Mouse (Mus musculus): ENCODE results near the gene Blm. TPM values are rescaled to one million over a fixed set of nuclear protein-coding genes. Genes with fewer than 3 reads are reported as not detected.
"Not testable (repeated sequence)": the region's sequence is repeated elsewhere in the genome, so short reads cannot be mapped to it uniquely, and the experiment has no call there.

Gene Blm
- polyA plus RNA-seq, 1 experiment from 2014 or later, result 12.8 TPM

DNA sequence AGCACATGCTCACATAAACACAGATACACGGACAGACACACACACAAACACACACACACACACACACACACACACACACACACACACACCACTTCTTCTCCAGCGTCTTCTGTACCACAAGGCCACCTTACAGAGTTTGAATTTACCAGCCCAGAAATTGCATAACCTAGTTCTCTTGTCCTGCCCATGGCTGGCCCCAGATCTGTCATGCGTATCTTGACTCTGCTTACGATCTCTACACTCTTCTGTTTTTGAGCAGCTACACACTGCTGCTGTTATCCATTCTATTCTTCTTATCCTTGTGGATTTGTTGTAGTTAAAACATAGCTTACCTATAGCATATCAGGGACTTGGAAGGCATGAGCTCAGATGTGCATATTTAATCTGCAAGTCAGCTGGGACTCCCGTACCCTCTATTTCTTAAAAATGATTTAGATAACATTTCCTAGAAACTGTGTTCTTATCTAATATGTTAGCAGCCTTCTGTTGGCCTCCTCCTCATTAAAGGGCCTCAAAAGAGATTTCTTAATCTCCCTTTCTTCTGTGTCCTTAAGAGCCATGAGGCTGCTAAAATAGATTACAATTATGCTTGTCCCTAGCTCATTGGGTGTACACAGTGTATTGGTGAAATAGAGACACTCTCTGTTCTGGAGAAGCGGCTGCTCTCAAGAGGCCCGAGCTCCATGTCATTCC is 7.4 kb upstream of the Blm start:
- ATAC-seq, result peak; percentile 56; the same call in 1 of the 2 replicates
- 72% methylated on average over 7 of the region's 7 CpGs for WGBS
- H3K9me3 ChIP-seq (ENCODE audit: control insufficient read depth, low read length), result no peaks in the 10 kb centered on the region

DNA sequence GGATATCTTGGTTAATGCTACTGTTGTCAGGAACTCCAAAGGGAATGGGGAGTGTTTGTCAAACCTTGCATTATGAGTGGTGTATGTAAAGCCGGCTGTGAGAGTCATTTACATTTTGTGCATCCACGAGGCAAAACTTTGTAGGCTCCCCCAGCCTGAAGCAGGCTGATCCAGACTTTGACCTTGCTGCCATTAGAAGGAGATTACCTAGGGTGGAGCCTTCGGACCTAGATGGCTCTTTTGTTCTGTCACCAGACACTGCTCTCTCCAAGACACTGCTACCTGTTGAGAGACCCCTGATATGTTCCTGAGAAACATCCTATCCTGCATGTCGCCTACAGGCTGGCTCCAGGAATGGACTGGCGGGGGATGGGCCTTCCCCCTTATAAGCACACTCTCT is 4.7 kb upstream of the Blm start:
- no peak for ATAC-seq
- Histone ChIP-seq H3K9ac (ENCODE audit: low read depth, low read length) (no peak overlapping the region), H3K4me2 (ENCODE audit: low read depth, low read length) (no peak overlapping the region), H3K4me3 (ENCODE audit: low read length) (no peak overlapping the region), H3K27ac (ENCODE audit: low read length) (no peak overlapping the region), H3K27me3 (replicated peaks; ENCODE audit: control insufficient read depth, insufficient read depth, low read length) (no peaks in the 10 kb centered on the region), H3K36me3 (ENCODE audit: control insufficient read depth, insufficient read depth, low read length) (no peaks in the 10 kb centered on the region), H3K4me1 (ENCODE audit: control insufficient read depth, insufficient read depth, low read length) (no peaks in the 10 kb centered on the region; the same call in 1 of the 2 replicates), H3K9me3 (ENCODE audit: control insufficient read depth, low read length) (no peaks in the 10 kb centered on the region)
- 55% methylated on average over 5 of the region's 5 CpGs for WGBS

More for the DNA sequence above, 7.4 kb upstream of the Blm start:
- Histone ChIP-seq H3K4me3 (ENCODE audit: low read length) (no peak overlapping the region), H3K27me3 (replicated peaks; ENCODE audit: control insufficient read depth, insufficient read depth, low read length) (no peaks in the 10 kb centered on the region), H3K36me3 (ENCODE audit: control insufficient read depth, insufficient read depth, low read length) (no peaks in the 10 kb centered on the region), H3K4me1 (ENCODE audit: control insufficient read depth, insufficient read depth, low read length) (no peaks in the 10 kb centered on the region; the same call in 1 of the 2 replicates), H3K27ac (ENCODE audit: low read length) (no peak overlapping the region), H3K4me2 (ENCODE audit: low read depth, low read length) (no peak overlapping the region), H3K9ac (ENCODE audit: low read depth, low read length) (no peak overlapping the region)

DNA sequence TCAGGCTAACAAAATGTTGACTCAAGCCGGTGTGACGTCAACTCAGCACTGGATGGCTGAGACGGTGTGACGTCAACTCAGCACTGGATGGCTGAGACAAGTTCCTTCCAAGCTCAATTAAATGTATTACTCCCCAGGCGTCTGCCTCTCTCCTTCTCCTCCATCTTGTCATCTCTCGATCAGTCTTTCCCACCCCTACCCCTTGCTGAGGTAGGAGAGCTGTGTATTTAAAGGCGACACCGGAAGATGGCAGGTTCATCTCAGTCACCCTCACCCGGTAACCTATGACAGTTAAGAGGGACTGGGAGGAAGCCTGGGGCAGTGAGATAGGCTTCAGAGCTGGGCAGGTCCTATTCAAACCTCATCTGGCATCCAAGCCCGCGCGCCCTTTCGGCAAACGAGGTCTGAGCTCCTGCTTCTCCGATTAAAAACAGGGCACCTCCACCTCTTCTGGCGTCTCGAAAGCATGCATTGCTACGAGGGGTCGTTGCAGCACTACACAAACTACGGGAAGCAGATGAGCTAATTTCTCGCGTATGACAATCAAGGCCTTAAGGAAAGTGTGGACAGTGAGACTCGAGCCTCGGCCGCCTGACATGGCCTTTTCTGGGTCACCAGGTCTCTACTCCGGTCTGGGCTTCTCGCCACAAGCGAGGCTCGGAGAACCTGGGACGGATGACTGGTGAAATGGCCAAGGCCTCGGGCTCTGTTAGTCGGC is 469 bp downstream of the Blm start:
- Histone ChIP-seq H3K4me3 (ENCODE audit: low read length) (peak overlapping the region; percentile 77), H3K4me1 (ENCODE audit: control insufficient read depth, insufficient read depth, low read length) (peaks cover 8% of the 10 kb centered on the region; the same call in 1 of the 2 replicates), H3K9me3 (ENCODE audit: control insufficient read depth, low read length) (no peaks in the 10 kb centered on the region), H3K27me3 (replicated peaks; ENCODE audit: control insufficient read depth, insufficient read depth, low read length) (no peaks in the 10 kb centered on the region), H3K27ac (ENCODE audit: low read length) (peak overlapping the region; percentile 51), H3K4me2 (ENCODE audit: low read depth, low read length) (peak overlapping the region; percentile 94), H3K36me3 (ENCODE audit: control insufficient read depth, insufficient read depth, low read length) (no peaks in the 10 kb centered on the region), H3K9ac (ENCODE audit: low read depth, low read length) (peak overlapping the region; percentile 85)
- ATAC-seq, result peak; percentile 43
- WGBS, result under 1% methylated on average over 32 of the region's 32 CpGs

DNA sequence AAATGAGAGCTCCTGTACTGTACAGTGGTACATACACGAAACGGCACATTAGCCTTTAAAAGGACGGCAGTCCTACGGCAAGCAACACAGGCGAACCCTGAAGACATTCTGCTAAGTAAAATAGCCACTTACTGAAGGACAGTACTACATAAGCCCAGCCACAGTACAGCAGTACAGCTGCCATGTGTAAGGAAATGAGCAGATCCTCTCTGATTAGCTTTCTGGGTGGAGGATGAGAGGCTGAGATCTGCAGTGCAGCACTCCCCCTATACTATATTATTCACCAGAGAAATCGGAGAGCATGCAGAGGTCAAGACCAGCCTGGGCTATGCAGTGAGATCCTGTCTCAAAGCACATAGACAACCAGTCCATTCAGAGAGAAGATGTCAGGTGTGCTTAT is 3.8 kb downstream of the Blm start:
- H3K36me3 ChIP-seq (ENCODE audit: control insufficient read depth, insufficient read depth, low read length), result no peaks in the 10 kb centered on the region
- no peaks in the 10 kb centered on the region for H3K9me3 ChIP-seq (ENCODE audit: control insufficient read depth, low read length)
- no peak overlapping the region for H3K4me2 ChIP-seq (ENCODE audit: low read depth, low read length)
- H3K4me3 ChIP-seq (ENCODE audit: low read length), result no peak overlapping the region
- ATAC-seq, result no peak
- H3K27me3 ChIP-seq (replicated peaks; ENCODE audit: control insufficient read depth, insufficient read depth, low read length), result no peaks in the 10 kb centered on the region
- H3K9ac ChIP-seq (ENCODE audit: low read depth, low read length), result no peak overlapping the region
- peaks cover 8% of the 10 kb centered on the region; the same call in 1 of the 2 replicates for H3K4me1 ChIP-seq (ENCODE audit: control insufficient read depth, insufficient read depth, low read length)
- H3K27ac ChIP-seq (ENCODE audit: low read length), result no peak overlapping the region
- 94% methylated on average over 6 of the region's 6 CpGs for WGBS

DNA sequence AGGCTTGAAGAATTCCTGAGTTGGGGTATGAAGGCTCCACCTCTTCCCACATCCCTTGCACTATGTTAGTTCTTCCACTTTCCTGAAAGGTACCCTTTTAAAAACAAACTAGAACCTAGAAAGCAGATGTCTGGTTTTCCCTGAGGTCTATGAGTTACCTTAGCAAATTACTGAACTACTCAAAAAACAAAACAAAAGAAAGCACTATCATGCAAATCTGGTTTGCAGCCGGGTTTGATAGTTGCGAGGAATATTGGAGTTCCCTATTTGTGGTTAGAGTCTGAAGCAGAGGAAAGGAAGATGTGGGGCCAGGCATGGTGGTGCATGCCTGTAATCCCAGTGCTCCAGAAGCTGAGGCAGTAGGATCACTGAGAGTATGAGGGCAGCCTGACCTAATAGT is 4.3 kb downstream of the Blm start:
- WGBS, result 98% methylated on average over 2 of the region's 2 CpGs
- no peak for ATAC-seq
- no peaks in the 10 kb centered on the region for H3K9me3 ChIP-seq (ENCODE audit: control insufficient read depth, low read length)
- no peak overlapping the region for H3K9ac ChIP-seq (ENCODE audit: low read depth, low read length)
- no peak overlapping the region for H3K4me3 ChIP-seq (ENCODE audit: low read length)
- H3K27me3 ChIP-seq (replicated peaks; ENCODE audit: control insufficient read depth, insufficient read depth, low read length), result no peaks in the 10 kb centered on the region
- no peak overlapping the region for H3K4me2 ChIP-seq (ENCODE audit: low read depth, low read length)
- no peak overlapping the region for H3K27ac ChIP-seq (ENCODE audit: low read length)
- H3K36me3 ChIP-seq (ENCODE audit: control insufficient read depth, insufficient read depth, low read length), result no peaks in the 10 kb centered on the region
- H3K4me1 ChIP-seq (ENCODE audit: control insufficient read depth, insufficient read depth, low read length), result peaks cover 8% of the 10 kb centered on the region; the same call in 1 of the 2 replicates

DNA sequence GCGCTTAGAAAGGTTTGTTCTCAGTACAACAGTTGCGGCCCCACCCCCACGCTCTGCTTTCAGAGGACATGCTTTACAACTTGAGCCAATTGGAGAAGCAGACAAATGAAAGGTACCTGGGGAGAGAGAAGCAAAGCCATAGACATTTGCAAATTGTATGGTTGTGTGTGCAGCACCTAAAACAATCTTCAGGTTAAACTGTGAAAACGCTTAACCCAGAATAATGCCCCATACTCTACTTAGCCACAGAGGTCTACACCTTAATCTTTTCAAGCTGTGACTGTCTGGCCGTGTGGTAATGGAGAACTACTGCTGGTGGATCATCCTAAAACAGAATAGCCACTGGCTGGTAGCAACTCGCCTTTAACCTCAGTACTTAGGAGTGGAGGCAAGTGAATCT is 8.2 kb downstream of the Blm start:
- no peaks in the 10 kb centered on the region for H3K27me3 ChIP-seq (replicated peaks; ENCODE audit: control insufficient read depth, insufficient read depth, low read length)
- H3K36me3 ChIP-seq (ENCODE audit: control insufficient read depth, insufficient read depth, low read length), result no peaks in the 10 kb centered on the region
- H3K4me1 ChIP-seq (ENCODE audit: control insufficient read depth, insufficient read depth, low read length), result no peaks in the 10 kb centered on the region
- ATAC-seq, result no peak
- H3K27ac ChIP-seq (ENCODE audit: low read length), result no peak overlapping the region
- H3K9me3 ChIP-seq (ENCODE audit: control insufficient read depth, low read length), result no peaks in the 10 kb centered on the region
- no peak overlapping the region for H3K4me2 ChIP-seq (ENCODE audit: low read depth, low read length)
- WGBS, result 80% methylated on average over 6 of the region's 6 CpGs
- H3K4me3 ChIP-seq (ENCODE audit: low read length), result no peak overlapping the region
- H3K9ac ChIP-seq (ENCODE audit: low read depth, low read length), result no peak overlapping the region

DNA sequence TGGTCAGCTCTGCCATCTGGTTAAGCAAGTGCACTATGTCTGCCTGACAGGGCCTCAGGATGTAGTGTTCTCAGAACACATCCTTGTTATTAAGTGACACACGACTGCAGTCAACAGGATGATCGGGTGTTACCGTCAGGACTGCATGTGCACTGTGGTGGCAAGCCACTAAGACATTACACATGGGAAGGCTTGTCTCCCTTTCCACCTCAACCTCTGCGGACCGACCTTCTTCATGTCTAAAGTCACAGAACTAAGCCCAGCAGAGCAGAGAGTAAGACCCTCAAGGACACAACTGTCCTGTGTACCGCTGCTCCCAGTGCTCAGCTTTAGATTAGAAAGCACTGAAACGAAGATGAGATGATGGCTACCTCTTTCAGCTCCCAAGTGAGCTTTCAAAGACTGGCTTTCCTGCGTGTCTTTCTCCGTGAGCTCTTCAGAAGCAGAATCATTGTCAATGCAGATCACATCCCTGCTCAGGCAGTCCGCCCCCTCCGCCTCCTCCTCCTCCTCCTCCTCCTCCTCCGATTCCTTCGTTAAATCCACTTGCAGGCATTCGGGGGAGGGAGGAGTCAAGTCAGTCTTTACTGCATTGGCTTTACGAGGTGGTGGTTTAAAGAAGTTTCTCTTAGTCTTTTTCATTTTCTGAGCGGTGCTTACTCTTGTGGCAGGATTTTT is 22.4 kb downstream of the Blm start:
- H3K4me2 ChIP-seq (ENCODE audit: low read depth, low read length), result no peak overlapping the region
- H3K4me1 ChIP-seq (ENCODE audit: control insufficient read depth, insufficient read depth, low read length), result no peaks in the 10 kb centered on the region
- H3K36me3 ChIP-seq (ENCODE audit: control insufficient read depth, insufficient read depth, low read length), result no peaks in the 10 kb centered on the region
- H3K27ac ChIP-seq (ENCODE audit: low read length), result no peak overlapping the region
- no peak overlapping the region for H3K4me3 ChIP-seq (ENCODE audit: low read length)
- H3K27me3 ChIP-seq (replicated peaks; ENCODE audit: control insufficient read depth, insufficient read depth, low read length), result no peaks in the 10 kb centered on the region
- no peak overlapping the region for H3K9ac ChIP-seq (ENCODE audit: low read depth, low read length)
- ATAC-seq, result no peak
- H3K9me3 ChIP-seq (ENCODE audit: control insufficient read depth, low read length), result no peaks in the 10 kb centered on the region
- WGBS, result 89% methylated on average over 16 of the region's 16 CpGs

DNA sequence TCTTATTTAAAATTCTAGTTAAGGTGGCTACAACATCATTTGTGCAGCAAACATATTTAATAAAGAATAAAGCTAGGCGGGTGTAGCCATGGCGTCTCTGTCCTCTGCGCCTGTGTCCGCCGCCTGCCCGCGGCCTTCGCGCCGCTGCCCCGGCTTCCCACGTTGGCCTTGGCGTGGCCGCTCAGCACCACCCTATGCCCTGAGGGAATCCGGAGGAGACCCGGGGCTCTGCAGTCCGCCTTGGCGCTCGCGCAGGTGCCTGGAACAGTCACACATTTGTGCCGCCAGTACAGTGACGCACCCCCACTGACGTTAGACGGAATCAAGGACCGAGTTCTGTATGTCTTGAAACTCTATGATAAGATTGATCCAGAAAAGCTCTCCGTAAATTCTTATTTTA is 27.2 kb downstream of the Blm start:
- not testable (repeated sequence) for H3K27me3 ChIP-seq (replicated peaks; ENCODE audit: control insufficient read depth, insufficient read depth, low read length); H3K4me1 ChIP-seq (ENCODE audit: control insufficient read depth, insufficient read depth, low read length); H3K27ac ChIP-seq (ENCODE audit: low read length); H3K36me3 ChIP-seq (ENCODE audit: control insufficient read depth, insufficient read depth, low read length); H3K4me2 ChIP-seq (ENCODE audit: low read depth, low read length); ATAC-seq; H3K4me3 ChIP-seq (ENCODE audit: low read length); H3K9me3 ChIP-seq (ENCODE audit: control insufficient read depth, low read length); H3K9ac ChIP-seq (ENCODE audit: low read depth, low read length)
- WGBS, result 97% methylated on average over 21 of the region's 26 CpGs

DNA sequence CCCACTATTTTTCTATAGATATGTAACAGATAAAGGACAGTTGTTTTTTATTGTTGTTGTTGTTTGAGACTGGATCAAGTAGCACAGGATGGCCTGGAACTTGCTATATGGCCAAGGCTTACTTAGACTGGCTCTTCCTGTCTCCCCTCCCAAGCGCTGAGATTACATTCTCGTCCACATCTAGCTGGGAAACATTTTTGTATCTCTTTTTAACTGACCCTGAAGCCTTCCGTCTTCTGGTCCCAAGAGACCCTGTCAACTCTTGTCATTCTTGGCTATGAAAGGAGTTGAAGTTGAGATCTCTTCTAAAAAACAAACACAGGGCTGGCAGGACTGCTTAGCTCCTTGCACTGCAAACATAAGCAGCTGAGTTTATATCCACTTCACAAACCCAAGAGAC is 28.9 kb downstream of the Blm start:
- no peak for ATAC-seq
- Histone ChIP-seq H3K4me2 (ENCODE audit: low read depth, low read length) (no peak overlapping the region), H3K4me3 (ENCODE audit: low read length) (no peak overlapping the region), H3K9me3 (ENCODE audit: control insufficient read depth, low read length) (no peaks in the 10 kb centered on the region), H3K9ac (ENCODE audit: low read depth, low read length) (no peak overlapping the region), H3K27ac (ENCODE audit: low read length) (no peak overlapping the region), H3K4me1 (ENCODE audit: control insufficient read depth, insufficient read depth, low read length) (no peaks in the 10 kb centered on the region), H3K27me3 (replicated peaks; ENCODE audit: control insufficient read depth, insufficient read depth, low read length) (no peaks in the 10 kb centered on the region), H3K36me3 (ENCODE audit: control insufficient read depth, insufficient read depth, low read length) (no peaks in the 10 kb centered on the region)
- 83% methylated on average over 3 of the region's 3 CpGs for WGBS

Data from intestine, embryonic 16.5 days (tissue).